Mouse (Mus musculus) hindbrain, embryonic 12.5 days (tissue): ENCODE measurements around the gene BC025920. TPM values are rescaled to one million over a fixed set of nuclear protein-coding genes. Genes with fewer than 3 reads are reported as not detected.

Experiments
- ATAC-seq: fragments of 200-750 bp; cut with Nextera tagmentation; 2 replicates; pipeline ENCODE4 v1.8.0; 2017; ENCODE audit warnings: moderate TSS enrichment; ENCODE audit not compliant: low FRiP score
- H3K27ac ChIP-seq: fragments of 300-500 bp; sonication (generic); 2 replicates; pipeline ENCODE4 v1.5.1; 2016; ENCODE audit warnings: mild to moderate bottlenecking
- H3K27me3 ChIP-seq: fragments of 300-500 bp; sonication (generic); 2 replicates; pipeline ENCODE4 v1.6.1; 2016; ENCODE audit warnings: mild to moderate bottlenecking
- H3K36me3 ChIP-seq: fragments of 300-500 bp; sonication (generic); 2 replicates; pipeline ENCODE4 v1.6.1; 2016; ENCODE audit warnings: mild to moderate bottlenecking
- H3K4me1 ChIP-seq: fragments of 300-500 bp; sonication (generic); 2 replicates; pipeline ENCODE4 v1.6.1; 2016
- H3K4me2 ChIP-seq: fragments of 300-500 bp; sonication (generic); replicated peaks from 2 replicates; pipeline ENCODE4 v1.6.1; 2016; ENCODE audit warnings: mild to moderate bottlenecking
- H3K4me3 ChIP-seq: fragments of 300-500 bp; sonication (generic); 2 replicates; pipeline ENCODE4 v1.5.1; 2016; ENCODE audit warnings: mild to moderate bottlenecking
- H3K9ac ChIP-seq: fragments of 300-500 bp; sonication (generic); 2 replicates; pipeline ENCODE4 v1.6.1; 2016; ENCODE audit warnings: mild to moderate bottlenecking, moderate library complexity
- H3K9me3 ChIP-seq: fragments of 300-500 bp; sonication (generic); replicated peaks from 2 replicates; pipeline ENCODE4 v1.6.1; 2016; ENCODE audit warnings: mild to moderate bottlenecking
- WGBS: fragments of 180-500 bp; shearing (Covaris S2); methylation state at CpG from one replicate; pipeline ENCODE4 v1.1.7; 2016; 5-methylcytosine and 5-hydroxymethylcytosine counted together
- polyA plus RNA-seq: library from polyadenylated mRNA; unstranded; fragments of >200 nt; fragmentation: Nextera tagmentation; extraction: Ambion mirVana; gene quantifications from 2 replicates; pipeline ENCODE4 v1.2.1, GENCODE M21; 2016

Gene BC025920
- polyA plus RNA-seq, 1 experiment from 2014 or later: 1.2 TPM

- Histone ChIP-seq H3K27me3 (peaks cover 74% of the 10 kb centered on the region), H3K27ac (no peak overlapping the region), H3K9ac (no peak overlapping the region), H3K4me2 (no peak overlapping the region), H3K9me3 (no peaks in the 10 kb centered on the region), H3K4me3 (no peak overlapping the region), H3K36me3 (no peaks in the 10 kb centered on the region), H3K4me1 (peaks cover 55% of the 10 kb centered on the region)
- ATAC-seq: no peak
- WGBS: 29% methylated on average over 3 of the region's 3 CpGs
Observed at GRCm38 (mm10) chr10:81598342-81598741, 7.7 kb upstream of the BC025920 start.

DNA sequence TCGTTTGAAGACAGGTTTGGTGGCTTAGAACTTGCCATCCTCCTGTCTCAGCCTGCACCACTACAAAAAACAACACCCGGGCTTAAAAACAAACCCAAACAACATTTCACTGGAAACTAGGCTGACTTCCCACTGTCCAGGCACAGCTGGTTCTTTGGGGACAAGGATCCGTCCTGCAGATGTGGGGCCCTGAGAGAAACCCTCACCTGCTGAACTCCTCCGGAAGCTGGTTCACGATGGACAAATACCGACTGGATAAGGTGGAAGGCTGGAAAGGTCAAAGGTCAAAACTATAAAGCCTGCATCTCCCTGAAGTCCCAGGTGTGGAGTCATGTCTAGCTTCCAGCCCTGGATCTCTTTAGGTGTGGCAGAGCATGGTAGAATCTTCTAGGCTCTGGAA is 7.2 kb upstream of the BC025920 start:
- Histone ChIP-seq H3K27me3 (peaks cover 69% of the 10 kb centered on the region), H3K27ac (no peak overlapping the region), H3K9me3 (no peaks in the 10 kb centered on the region), H3K4me1 (peaks cover 55% of the 10 kb centered on the region), H3K36me3 (no peaks in the 10 kb centered on the region), H3K9ac (no peak overlapping the region), H3K4me2 (no peak overlapping the region), H3K4me3 (no peak overlapping the region)
- 50% methylated on average over 6 of the region's 6 CpGs for WGBS
- no peak for ATAC-seq

DNA sequence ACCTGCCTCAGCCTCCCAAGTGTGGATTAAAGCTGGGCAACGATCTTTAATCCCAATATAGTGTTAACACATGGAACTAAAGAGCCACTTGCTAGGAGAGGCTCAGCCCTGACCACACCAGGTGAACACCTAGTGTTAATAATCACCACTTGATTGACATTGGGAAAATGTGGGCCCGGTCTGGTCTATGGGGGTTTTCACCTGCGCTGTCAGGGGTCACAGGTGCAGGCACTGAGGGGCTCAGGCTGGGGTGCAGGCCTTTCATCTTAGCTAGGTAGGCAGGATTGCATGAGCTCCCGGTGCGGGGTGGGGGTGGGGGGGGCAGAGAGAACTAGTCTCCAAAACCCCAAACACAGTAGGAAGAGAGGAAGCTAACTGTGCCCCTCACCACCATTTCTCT is 6.4 kb upstream of the BC025920 start:
- peaks cover 62% of the 10 kb centered on the region for H3K27me3 ChIP-seq
- no peak for ATAC-seq
- no peak overlapping the region for H3K4me3 ChIP-seq
- H3K4me1 ChIP-seq: peaks cover 56% of the 10 kb centered on the region
- H3K36me3 ChIP-seq: no peaks in the 10 kb centered on the region
- 71% methylated on average over 5 of the region's 5 CpGs for WGBS
- no peak overlapping the region for H3K9ac ChIP-seq
- H3K4me2 ChIP-seq: no peak overlapping the region
- H3K27ac ChIP-seq: no peak overlapping the region
- no peaks in the 10 kb centered on the region for H3K9me3 ChIP-seq

- Histone ChIP-seq H3K36me3 (no peaks in the 10 kb centered on the region), H3K9ac (no peak overlapping the region), H3K4me3 (no peak overlapping the region), H3K27me3 (peaks cover 57% of the 10 kb centered on the region), H3K27ac (no peak overlapping the region), H3K4me2 (no peak overlapping the region), H3K9me3 (no peaks in the 10 kb centered on the region), H3K4me1 (peaks cover 59% of the 10 kb centered on the region)
- 49% methylated on average over 10 of the region's 10 CpGs for WGBS
- no peak for ATAC-seq
Observed at GRCm38 (mm10) chr10:81600096-81600495, 6.0 kb upstream of the BC025920 start.

GRCm38 (mm10) chr10:81600738-81601203 is 5.3 kb upstream of the BC025920 start, which contains the start of gene Tle6:
Gene Tle6, minus strand, starts transcription at chr10:81601073.
- ATAC-seq: peak; percentile 80
- Histone ChIP-seq H3K9me3 (no peaks in the 10 kb centered on the region), H3K4me2 (peak within 1 kb of the TSS; percentile 46), H3K4me3 (peak within 1 kb of the TSS; percentile 18), H3K27ac (0 out of 2 replicates have a peak within 1 kb of the TSS, but pooled peaks have one; percentile 30), H3K36me3 (no peaks in the 10 kb centered on the region), H3K9ac (peak within 1 kb of the TSS; percentile 43; the same call in 1 of the 2 replicates), H3K4me1 (peaks cover 57% of the 10 kb centered on the region), H3K27me3 (peaks cover 50% of the 10 kb centered on the region)
- under 1% methylated on average over 28 of the region's 28 CpGs for WGBS

GRCm38 (mm10) chr10:81601396-81601905 is 4.6 kb upstream of the BC025920 start:
- H3K4me2 ChIP-seq: peak overlapping the region; percentile 46; the same call in 1 of the 2 replicates
- no peak overlapping the region for H3K27ac ChIP-seq
- H3K36me3 ChIP-seq: no peaks in the 10 kb centered on the region
- no peak overlapping the region for H3K4me3 ChIP-seq
- H3K9me3 ChIP-seq: no peaks in the 10 kb centered on the region
- no peak for ATAC-seq
- no peak overlapping the region for H3K9ac ChIP-seq
- H3K27me3 ChIP-seq: peaks cover 45% of the 10 kb centered on the region
- WGBS: 23% methylated on average over 7 of the region's 7 CpGs
- H3K4me1 ChIP-seq: peaks cover 51% of the 10 kb centered on the region

GRCm38 (mm10) chr10:81602741-81603151 is 3.3 kb upstream of the BC025920 start:
- Histone ChIP-seq H3K27ac (no peak overlapping the region), H3K4me2 (no peak overlapping the region), H3K4me1 (peaks cover 45% of the 10 kb centered on the region), H3K27me3 (peaks cover 32% of the 10 kb centered on the region), H3K4me3 (no peak overlapping the region), H3K9me3 (no peaks in the 10 kb centered on the region), H3K36me3 (no peaks in the 10 kb centered on the region), H3K9ac (no peak overlapping the region)
- 12% methylated on average over 4 of the region's 4 CpGs for WGBS
- ATAC-seq: no peak

DNA sequence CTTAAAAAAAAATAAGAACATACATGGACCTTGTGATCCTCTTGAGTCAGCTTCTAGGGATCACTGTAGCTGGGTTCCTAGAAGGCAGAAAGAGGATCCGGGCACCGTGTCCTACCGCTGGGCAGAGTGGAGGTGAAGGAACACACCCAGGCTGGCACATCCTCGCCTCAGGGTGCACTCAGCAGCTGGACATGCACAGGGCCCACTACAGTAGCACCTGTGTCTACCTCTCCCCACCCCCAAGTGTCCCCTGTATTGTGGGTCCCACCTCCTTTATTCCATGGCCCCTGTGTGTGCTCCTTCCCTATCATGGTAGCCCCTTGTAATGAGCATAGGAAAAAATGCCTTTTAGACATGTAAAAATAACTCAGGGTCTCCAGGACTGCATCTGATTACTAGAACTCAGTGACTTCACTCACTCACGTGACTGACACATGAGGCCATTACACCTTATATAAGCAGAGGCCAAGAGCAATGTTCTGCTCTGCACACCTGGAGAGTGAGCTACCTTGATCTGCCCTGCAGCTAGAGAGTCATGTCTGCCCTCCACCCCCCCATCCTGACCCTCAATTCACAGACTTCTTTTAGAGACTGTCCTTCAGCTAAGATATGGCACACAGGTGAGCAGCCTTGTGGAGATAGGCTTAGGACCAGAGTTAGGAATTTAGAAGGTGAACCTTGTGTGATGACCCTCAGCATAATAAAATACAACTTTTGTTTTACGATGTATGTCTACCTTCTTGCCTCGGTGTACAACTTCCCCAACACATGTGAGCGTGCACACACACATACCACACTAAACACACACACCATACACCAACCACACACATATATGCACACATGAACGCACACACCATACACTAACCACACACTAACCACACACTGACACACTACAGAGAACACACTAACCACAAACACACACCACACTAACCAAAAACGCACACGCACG is 1.8 kb upstream of the BC025920 start:
- no peak overlapping the region for H3K9ac ChIP-seq
- ATAC-seq: no peak

GRCm38 (mm10) chr10:81604968-81605665 is 953 bp upstream of the BC025920 start:
- H3K36me3 ChIP-seq: peaks cover 8% of the 10 kb centered on the region; the same call in 1 of the 2 replicates
- 19% methylated on average over 29 of the region's 29 CpGs for whole genome bisulfite sequencing
- 0 out of 2 replicates have a peak overlapping the region, but pooled peaks have one; percentile 37 for H3K9ac ChIP-seq
- H3K4me3 ChIP-seq: peak overlapping the region; percentile 54
- peak overlapping the region; percentile 86 for H3K4me2 ChIP-seq
- H3K4me1 ChIP-seq: peaks cover 36% of the 10 kb centered on the region
- H3K9me3 ChIP-seq: no peaks in the 10 kb centered on the region
- peak; percentile 23; the same call in 1 of the 2 replicates for ATAC-seq
- peaks cover 9% of the 10 kb centered on the region for H3K27me3 ChIP-seq
- peak overlapping the region; percentile 92 for H3K27ac ChIP-seq

More for the DNA sequence above, 1.8 kb upstream of the BC025920 start:
- Histone ChIP-seq H3K4me3 (no peak overlapping the region), H3K27ac (no peak overlapping the region), H3K4me2 (peak overlapping the region; percentile 86), H3K27me3 (peaks cover 17% of the 10 kb centered on the region), H3K36me3 (peaks cover 5% of the 10 kb centered on the region; the same call in 1 of the 2 replicates), H3K4me1 (peaks cover 36% of the 10 kb centered on the region), H3K9me3 (no peaks in the 10 kb centered on the region)
- WGBS: 78% methylated on average over 12 of the region's 12 CpGs

DNA sequence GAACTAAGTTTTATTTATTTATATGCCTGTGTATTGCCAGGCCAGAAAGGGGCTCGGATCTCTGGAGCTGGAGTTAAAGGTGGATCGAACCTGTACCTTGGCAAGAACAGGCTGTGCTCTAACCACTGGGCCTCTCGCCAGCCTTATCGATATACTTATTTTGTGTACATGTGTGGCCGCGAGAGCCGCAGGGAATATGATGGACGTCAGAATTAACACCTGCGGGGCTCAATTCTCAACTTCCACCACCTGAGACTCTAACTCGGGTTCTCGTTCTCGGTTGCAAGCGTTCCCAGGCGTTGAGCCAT is 450 bp upstream of the BC025920 start:
- WGBS: 3% methylated on average over 14 of the region's 14 CpGs
- H3K4me3 ChIP-seq: peak overlapping the region; percentile 54
- no peaks in the 10 kb centered on the region for H3K9me3 ChIP-seq
- H3K36me3 ChIP-seq: peaks cover 8% of the 10 kb centered on the region; the same call in 1 of the 2 replicates
- peak; percentile 20 for ATAC-seq
- H3K4me2 ChIP-seq: peak overlapping the region; percentile 86
- peak overlapping the region; percentile 92 for H3K27ac ChIP-seq
- peaks cover 7% of the 10 kb centered on the region for H3K27me3 ChIP-seq
- peaks cover 34% of the 10 kb centered on the region for H3K4me1 ChIP-seq
- H3K9ac ChIP-seq: 0 out of 2 replicates have a peak overlapping the region, but pooled peaks have one; percentile 37

DNA sequence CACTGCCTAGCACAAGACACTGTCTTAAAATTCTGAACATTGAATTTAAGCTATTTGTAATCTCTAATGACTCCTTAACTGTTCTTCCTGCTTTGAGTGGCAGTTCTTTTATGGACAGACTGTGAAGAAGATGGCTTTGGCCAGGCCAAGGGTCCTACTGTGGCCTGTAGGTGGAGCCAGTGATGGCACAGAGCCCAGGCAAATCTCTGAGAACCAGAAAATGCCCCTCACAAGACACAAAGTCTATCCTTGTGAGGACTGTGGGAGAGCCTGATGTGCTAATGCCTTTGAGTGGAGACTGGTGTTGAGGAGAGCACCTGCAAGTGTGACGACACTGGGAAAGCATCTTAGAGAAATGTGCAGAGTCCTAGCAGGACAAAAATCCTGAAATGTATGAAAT is 2.2 kb downstream of the BC025920 start:
- Histone ChIP-seq H3K4me3 (no peak overlapping the region), H3K4me2 (no peak overlapping the region), H3K9ac (no peak overlapping the region), H3K27ac (no peak overlapping the region), H3K36me3 (peaks cover 8% of the 10 kb centered on the region; the same call in 1 of the 2 replicates), H3K4me1 (peaks cover 17% of the 10 kb centered on the region), H3K27me3 (no peaks in the 10 kb centered on the region), H3K9me3 (no peaks in the 10 kb centered on the region)
- no peak for ATAC-seq
- WGBS: 93% methylated on average over 1 of the region's 1 CpGs

- H3K4me3 ChIP-seq: no peak overlapping the region
- H3K36me3 ChIP-seq: peaks cover 8% of the 10 kb centered on the region; the same call in 1 of the 2 replicates
- no peak overlapping the region for H3K4me2 ChIP-seq
- WGBS: 71% methylated on average over 3 of the region's 3 CpGs
- peaks cover 5% of the 10 kb centered on the region; the same call in 1 of the 2 replicates for H3K4me1 ChIP-seq
- H3K27me3 ChIP-seq: no peaks in the 10 kb centered on the region; the same call in 1 of the 2 replicates
- ATAC-seq: no peak
- no peaks in the 10 kb centered on the region for H3K9me3 ChIP-seq
- no peak overlapping the region for H3K27ac ChIP-seq
- no peak overlapping the region for H3K9ac ChIP-seq
Observed at GRCm38 (mm10) chr10:81612779-81613178, 6.7 kb downstream of the BC025920 start.
